Mouse (Mus musculus) brain, adult 2 months (tissue): Measurements from ENCODE around the gene Krt79.

ENCODE experiments used
- DNase-seq: peaks from one replicate; pipeline ENCODE4 v3.0.0; 2011; ENCODE audit warnings: low read depth, low spot score

Gene Krt79

DNA sequence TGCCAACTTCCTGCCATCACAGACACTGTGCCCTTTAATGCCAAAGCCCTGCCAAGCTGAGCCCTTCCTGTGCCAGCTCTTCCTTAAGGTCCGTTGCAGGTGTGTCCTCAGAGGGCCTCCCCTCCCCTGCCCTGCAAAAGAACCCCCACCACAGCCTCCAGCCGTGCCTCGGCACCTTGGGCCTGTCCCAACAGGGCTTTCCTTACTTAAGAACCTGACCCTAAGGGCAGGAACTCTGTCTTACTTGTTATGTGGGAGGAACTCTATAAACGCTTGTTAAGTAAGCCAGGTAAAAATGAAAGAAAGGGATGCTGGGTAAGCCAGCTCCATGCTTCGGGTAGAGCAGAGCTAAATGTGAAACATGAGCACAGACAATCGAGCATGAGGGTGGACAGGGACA is 7.1 kb downstream of the Krt79 start:
- no peak for DNase-seq

DNA sequence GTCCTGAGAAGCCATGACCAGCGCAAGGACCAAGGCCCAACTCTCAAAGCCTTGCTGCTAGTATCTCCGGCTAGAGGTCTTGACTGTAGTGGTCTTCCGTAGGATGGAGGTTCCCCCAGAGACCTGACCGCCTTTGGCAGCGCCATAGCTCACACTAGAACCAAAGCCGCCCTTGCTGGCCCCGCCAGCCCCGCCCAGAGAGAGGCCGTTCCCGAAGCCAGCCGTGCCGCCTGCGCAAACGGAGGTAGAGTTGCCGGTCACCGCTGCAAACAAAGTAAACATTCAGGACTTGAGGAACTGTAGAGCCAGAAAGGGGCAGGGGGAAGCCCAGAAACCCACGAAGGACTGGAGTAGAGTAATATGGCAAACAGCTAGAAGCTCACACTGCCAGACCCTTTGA is 10.5 kb downstream of the Krt79 start:
- no peak for DNase-seq

DNA sequence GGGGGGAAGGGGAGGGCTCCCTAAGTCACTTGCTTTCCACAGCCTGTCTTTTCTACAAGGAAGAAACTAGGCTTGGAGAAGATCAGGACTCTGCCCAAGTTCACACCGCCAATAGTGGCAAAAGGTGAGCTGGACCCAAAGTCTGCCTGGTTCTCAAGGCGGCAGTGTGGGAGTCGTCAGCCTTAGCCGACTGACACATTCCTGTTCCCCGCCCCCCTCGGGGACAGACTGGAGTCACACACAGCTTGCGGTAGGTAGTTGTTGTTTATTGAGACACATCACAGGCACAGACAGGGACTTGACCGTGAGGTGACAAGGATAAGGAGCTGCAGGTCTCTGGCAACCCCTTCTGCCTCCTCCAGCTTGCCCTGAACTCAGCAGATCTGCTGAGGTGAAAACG is 11.0 kb downstream of the Krt79 start:
- DNase-seq: no peak

DNA sequence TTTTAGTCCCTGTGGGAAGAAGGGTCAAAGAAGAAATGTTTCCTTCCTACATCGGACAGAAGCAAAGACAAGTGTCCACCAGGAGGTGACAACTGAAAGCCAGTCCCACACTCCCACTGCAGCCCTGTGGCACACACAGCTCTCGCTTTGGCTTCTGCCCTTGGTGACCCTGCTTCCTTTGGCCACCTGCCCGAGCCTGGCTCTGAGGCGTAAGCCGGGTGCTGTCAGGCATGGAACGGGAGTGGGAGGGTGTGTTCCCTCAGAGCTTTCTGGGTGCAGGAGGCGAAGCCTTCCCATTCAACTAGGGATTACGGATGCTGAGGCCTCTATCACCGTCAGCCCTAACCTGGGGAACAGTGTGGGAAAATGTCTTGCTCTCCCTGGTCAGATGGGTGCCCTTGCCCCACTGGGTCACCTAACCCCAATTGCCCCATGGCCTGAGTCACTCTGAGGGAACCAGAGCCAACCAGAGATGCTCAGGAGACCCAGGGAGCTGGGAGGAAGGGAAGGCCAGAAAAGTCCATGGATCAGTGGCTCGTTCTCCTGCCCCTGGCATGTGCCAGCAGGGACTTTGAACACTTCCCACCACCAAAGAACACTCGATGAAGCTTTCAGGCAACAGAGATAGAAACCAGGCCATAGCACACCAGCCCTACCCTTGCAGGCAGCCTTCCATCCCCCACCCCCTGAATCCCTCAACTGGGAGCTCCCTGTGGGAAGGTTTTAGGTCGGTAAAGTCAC is 12.6 kb downstream of the Krt79 start:
- DNase-seq: no peak

DNA sequence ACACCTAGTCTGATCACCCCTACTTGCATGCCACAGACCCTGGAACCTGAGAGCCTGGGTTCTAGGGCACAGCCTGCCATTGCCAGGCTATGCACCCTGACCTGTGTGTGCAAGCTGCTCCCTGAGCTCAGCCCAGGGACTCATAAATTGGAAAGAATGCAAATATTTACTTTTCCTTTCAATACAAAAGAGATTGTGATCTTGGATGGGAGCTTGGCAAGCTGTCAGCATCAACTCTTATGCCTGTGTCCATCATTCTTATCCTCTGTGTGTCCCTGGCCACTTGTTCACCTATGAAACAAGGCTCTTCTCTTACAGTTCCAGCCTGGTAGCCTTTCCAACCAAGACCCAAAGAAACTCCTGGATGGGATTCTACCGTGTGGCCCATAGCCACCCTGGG is 15.1 kb downstream of the Krt79 start:
- no peak for DNase-seq

DNA sequence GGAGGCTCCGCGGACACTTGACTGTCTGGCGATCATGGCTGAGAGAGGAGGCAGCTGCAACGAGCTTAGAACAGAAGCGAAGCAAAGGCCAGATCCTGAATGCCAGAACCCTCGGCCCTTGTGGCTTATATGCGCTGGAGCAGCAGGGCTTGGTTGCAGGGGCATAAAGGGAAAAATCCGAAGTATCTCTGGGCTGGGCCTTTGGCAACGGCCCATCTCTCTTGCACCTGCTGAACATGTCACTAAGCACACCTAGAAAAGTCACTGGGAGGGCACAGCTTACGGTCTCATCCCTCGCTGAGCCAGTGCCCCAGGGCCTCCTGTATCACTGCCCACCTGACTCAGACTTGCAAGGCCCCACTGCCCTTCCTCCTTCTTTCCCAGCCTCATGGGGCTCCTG is 15.5 kb downstream of the Krt79 start, which contains the start of gene Krt4:
Krt4 (minus strand) TSS at position 101 of the 400 bp plus-strand sequence.
- no peak for DNase-seq

DNA sequence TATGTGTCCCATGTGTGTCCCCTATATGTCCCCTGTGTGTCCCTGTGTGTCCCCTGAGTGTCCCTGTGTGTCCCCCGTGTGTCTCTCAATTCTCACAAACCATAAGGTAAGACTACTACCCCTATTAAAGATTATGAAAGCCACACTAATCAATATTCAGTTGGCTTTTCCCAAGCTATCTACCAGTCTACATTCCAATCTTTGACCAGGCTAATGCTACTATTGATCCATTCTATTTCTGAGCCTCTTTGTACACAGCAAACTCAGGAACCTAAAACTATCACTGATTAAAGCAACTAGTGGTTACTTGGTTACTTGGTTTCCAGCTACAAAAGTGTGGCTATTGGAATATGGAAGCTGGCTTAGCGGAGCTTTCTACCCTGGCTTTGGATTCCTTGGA is 17.8 kb downstream of the Krt79 start:
- DNase-seq: no peak

DNA sequence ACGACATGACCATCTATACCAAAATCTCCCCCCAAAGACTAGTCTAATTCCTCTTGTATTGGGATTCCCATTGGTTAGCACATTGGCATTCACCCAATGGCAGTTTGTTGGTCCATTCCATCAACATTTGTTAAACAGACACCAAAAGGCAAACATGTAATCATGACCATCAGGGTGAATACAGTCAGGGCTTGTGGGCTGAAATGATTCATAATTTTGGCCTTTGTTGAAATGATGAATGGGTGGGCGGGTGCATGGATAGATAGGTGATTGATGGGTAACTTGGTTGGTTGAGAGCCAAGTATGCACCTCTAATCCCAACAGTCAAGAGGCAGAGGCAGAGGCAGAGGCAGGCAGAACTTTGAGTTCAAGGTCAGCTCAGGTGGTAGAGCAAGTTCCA is 24.1 kb downstream of the Krt79 start:
- no peak for DNase-seq

DNA sequence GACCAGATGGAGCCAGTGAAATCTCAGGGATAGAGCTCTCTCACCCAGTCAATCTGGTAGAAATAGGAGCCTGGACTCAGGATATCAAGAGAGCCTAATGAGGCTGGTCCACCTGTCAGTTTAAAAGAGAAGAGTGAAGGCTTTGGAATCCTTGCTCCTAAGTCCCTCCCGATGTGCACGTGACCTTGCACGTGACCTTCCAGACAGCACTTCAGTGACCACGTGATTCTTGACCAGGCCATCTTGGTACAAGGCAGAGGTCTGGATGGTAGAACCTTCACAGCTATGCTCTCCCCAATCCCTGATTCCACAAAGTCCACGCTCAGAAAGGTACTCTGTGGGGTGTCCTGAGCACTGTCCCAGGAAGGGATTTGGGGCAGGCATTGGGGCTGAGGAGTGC is 35.3 kb downstream of the Krt79 start:
- peak; percentile 15 for DNase-seq

DNA sequence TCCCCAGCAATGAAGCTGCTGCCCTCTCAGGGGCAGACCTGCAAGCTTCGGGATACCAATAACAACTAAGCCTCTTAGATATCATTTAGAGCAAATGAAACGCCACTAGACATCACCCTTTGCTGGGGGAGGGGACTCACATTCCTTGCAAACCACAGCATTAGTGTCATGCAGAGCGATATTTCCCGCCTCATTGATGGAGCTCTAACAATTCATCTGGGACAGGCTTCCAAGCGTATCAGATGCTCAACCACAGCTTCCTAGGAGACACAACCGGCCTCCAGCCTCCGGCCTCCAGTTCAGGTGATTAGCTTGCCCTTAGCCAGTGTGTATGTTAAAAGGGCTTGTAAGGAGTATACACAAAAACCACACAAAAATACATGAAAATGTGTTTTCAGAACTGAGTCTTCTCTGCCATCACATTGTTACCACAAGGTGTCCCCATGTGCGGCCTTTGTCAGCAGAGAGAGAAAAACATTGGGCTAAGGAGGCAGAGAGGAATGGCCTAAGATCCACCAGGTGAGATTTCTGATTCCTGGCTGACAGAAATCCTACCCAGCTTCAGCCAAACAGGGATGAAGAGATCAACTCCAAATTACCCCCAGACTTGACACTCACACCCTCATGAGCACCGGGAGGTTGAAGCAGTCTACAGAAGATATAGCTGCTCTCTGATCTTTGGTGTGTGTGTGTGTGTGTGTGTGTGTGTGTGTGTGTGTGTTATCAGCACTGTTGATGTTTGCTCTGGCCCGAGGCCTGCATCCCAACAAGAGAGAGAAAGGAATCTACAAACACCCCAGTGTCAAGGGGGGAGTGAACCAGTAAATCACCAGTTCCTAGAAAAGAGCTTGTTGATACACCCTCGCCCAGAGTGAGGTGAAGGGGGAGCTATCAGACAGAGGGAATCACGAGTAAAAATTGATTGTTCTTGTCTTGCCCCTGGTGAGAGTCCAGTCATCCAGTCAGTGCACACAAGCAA is 37.7 kb downstream of the Krt79 start:
- DNase-seq: no peak

DNA sequence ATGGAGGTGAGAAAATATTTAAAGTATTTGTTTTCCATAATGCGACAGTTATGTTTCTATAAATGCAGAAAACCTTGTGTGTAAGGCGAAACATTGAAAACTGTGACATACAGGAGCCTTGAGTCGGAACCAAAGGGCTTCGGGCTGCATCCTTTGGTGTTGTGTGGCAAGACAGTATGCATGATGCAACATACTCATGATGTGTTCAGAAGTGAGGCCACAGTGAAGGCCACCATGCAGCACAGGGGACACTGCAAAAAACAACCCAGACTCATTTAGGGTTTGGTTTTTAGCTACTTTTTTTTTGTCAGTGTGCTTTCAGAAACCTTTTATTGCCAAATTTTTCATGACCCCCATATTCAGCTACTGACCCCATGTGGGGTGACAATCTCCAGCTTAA is 44.9 kb downstream of the Krt79 start:
- DNase-seq: no peak

DNA sequence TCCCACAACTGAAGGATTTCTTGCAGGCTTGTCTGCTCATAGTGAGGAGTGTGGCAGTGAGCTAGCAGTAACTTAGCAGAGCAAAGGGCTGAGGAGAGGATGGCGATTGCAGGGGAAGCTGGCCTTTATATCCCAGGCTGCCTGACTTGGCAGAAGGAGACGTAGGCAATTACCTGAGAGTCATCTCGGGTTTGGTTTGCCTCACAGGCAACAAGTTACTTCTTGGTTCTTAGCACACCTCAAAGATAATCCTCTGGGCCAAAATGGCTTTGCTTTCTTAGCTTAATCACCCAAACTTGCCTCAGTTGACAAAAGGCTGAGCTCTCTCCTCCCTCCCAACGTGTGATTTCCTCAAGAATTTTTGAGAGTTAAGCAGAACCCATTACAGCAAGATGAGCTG is 47.3 kb downstream of the Krt79 start, which contains the start of gene Krt76:
Krt76 (minus strand) TSS at position 101 of the 400 bp plus-strand sequence.
- DNase-seq: no peak

DNA sequence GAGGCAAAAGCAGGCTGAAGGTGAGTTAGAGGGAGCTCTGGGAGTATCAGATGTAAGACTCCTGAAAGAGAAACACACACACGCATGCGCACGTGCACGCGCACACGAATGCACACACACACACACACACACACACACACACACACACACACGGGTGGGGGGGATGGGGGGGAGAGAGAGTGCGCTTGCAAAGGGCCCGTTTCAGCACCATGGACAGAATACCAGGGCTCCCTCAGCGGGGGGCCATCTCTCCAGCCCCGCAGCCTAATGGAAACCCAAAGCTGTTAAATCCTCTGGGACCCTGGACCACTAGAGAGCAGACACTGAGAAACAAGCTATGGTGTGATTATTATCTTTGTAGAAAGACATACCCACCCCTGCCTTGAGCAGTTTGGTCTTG is 60.3 kb downstream of the Krt79 start:
- no peak for DNase-seq
